Comparison of ENCODE assay signal across 8 mouse cellular contexts in the genomic region with DNA sequence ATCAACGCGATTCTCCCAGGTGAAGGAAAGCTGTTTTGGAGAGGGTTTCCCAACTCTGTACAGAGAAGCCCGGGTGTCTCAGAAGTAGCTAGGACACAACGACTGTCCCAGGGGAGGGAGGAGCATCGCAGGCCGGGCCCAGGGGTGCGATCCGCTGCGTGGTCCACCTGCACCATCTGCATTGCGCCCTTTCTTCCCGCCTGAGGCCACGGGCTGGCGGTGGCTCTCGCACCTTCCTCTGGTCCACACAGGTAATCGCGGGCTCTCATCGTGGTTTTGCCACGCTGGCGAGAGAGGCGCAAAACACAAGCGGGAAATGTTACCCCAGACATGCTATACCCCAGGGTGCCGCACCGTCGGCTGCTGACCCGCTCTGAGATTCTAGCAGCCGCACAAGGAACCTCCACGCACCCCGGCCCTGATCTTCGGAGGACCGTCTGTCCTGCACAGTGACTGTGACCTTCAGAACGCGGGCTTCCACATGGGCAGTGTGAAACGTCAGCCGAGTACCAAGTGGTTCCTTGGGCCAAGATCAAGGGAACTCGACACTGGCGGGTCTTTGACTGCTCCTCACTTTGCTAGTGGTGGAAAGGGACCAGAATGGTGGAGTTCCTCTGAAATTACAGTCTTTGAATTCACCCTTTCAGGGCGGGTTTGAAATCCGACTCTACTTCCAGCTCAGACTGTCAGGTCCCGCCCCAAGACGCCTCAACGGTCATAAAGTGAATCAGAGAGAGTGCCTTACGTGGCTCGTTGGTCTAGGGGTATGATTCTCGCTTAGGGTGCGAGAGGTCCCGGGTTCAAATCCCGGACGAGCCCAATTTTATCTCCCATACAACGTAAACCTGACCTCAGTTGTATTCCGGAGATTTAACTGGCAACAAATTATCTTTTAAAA. TPM values are rescaled to one million over a fixed set of nuclear protein-coding genes. Genes with fewer than 3 reads are reported as not detected.
DNase-seq lines count a peak whose midpoint lies in the region; ATAC-seq lines count a peak whose summit lies in the region.

No protein-coding gene starts in this region.

- intact Hi-C loops in gastrocnemius, postnatal 36 days (cut with DNase I): no loop called here

- peak; percentile 46 to 49 for DNase-seq in left cerebral cortex, adult 18-20 months (ENCODE audit: low spot score in 2 of 2)
- no peak for DNase-seq in left cerebral cortex, adult 11 months (ENCODE audit: low spot score)
- peak; percentile 78 for DNase-seq in embryo, embryonic 11.5 days (ENCODE audit: low read depth, low spot score)
- peak; percentile 52 to 68 for DNase-seq in gastrocnemius, postnatal 36 days
- peak; percentile 99 for DNase-seq in intestine, embryonic 14.5 days (ENCODE audit: low spot score)
- peak; percentile 73 to 82 for DNase-seq in spleen, adult 18-20 months

- 1% methylated on average over 46 of the region's 50 CpGs for WGBS in intestine, embryonic 14.5 days
- WGBS in limb, embryonic 12.5 days: under 1% methylated on average over 50 of the region's 50 CpGs
- WGBS in midbrain, embryonic 12.5 days: under 1% methylated on average over 50 of the region's 50 CpGs

- H3K4me2 ChIP-seq in intestine, embryonic 14.5 days (ENCODE audit: low read length): peak overlapping the region; percentile 73
- peak overlapping the region; percentile 80 for H3K4me2 ChIP-seq in limb, embryonic 12.5 days
- H3K4me2 ChIP-seq in midbrain, embryonic 12.5 days (replicated peaks): peak overlapping the region; percentile 55

- 0 out of 2 replicates have a peak, but pooled peaks cover 3% of the 10 kb centered on the region for H3K4me1 ChIP-seq in intestine, embryonic 14.5 days (replicated peaks; ENCODE audit: control insufficient read depth, insufficient read depth, low read length)
- H3K4me1 ChIP-seq in limb, embryonic 12.5 days (replicated peaks): no peaks in the 10 kb centered on the region; the same call in 1 of the 2 replicates
- H3K4me1 ChIP-seq in midbrain, embryonic 12.5 days: peaks cover 9% of the 10 kb centered on the region; the same call in 1 of the 2 replicates

- H3K9ac ChIP-seq in intestine, embryonic 14.5 days (ENCODE audit: low read length): peak overlapping the region; percentile 58
- peak overlapping the region; percentile 62 for H3K9ac ChIP-seq in limb, embryonic 12.5 days (replicated peaks)
- peak overlapping the region; percentile 37; the same call in 1 of the 2 replicates for H3K9ac ChIP-seq in midbrain, embryonic 12.5 days (replicated peaks)

- no peaks in the 10 kb centered on the region for H3K36me3 ChIP-seq in intestine, embryonic 14.5 days (ENCODE audit: control insufficient read depth, insufficient read depth, low read length)
- H3K36me3 ChIP-seq in limb, embryonic 12.5 days: no peaks in the 10 kb centered on the region
- no peaks in the 10 kb centered on the region for H3K36me3 ChIP-seq in midbrain, embryonic 12.5 days

- no peaks in the 10 kb centered on the region for H3K27me3 ChIP-seq in intestine, embryonic 14.5 days (replicated peaks; ENCODE audit: control insufficient read depth, insufficient read depth, low read length)
- peaks cover 7% of the 10 kb centered on the region; the same call in 1 of the 2 replicates for H3K27me3 ChIP-seq in limb, embryonic 12.5 days
- peaks cover 61% of the 10 kb centered on the region for H3K27me3 ChIP-seq in midbrain, embryonic 12.5 days

- peak overlapping the region; percentile 60 for H3K4me3 ChIP-seq in intestine, embryonic 14.5 days (ENCODE audit: low read depth, low read length)
- peak overlapping the region; percentile 58 for H3K4me3 ChIP-seq in limb, embryonic 12.5 days (replicated peaks)
- H3K4me3 ChIP-seq in midbrain, embryonic 12.5 days: peak overlapping the region; percentile 46

- H3K27ac ChIP-seq in intestine, embryonic 14.5 days (ENCODE audit: low read depth): peak overlapping the region; percentile 65
- peak overlapping the region; percentile 62 for H3K27ac ChIP-seq in limb, embryonic 12.5 days
- H3K27ac ChIP-seq in midbrain, embryonic 12.5 days (replicated peaks): no peak overlapping the region

- peak; percentile 82 for ATAC-seq in intestine, embryonic 14.5 days (replicated peaks; ENCODE audit: low FRiP score, low TSS enrichment, low read depth)
- peak; percentile 67 for ATAC-seq in limb, embryonic 12.5 days (ENCODE audit: insufficient number of reproducible peaks, insufficient read depth, low FRiP score, low TSS enrichment, low read depth)
- ATAC-seq in midbrain, embryonic 12.5 days (ENCODE audit: low FRiP score, low read depth): peak; percentile 57

- no peaks in the 10 kb centered on the region for H3K9me3 ChIP-seq in intestine, embryonic 14.5 days (ENCODE audit: control insufficient read depth, low read length)
- no peaks in the 10 kb centered on the region for H3K9me3 ChIP-seq in limb, embryonic 12.5 days
- no peaks in the 10 kb centered on the region for H3K9me3 ChIP-seq in midbrain, embryonic 12.5 days

RNA-seq across cellular contexts. Expression of gene Elf2, which starts 18.4 kb away (rescaled TPM):
- 10 to 100 TPM; 58.3 to 60.2 TPM for total RNA-seq in left cerebral cortex, adult 18-20 months (2021)
- 10 to 100 TPM; 48.9 to 49.7 TPM for total RNA-seq in gastrocnemius, postnatal 36 days (2021)
- 57.4 and 65.1 TPM in 2 replicates for polyA plus RNA-seq in intestine, embryonic 14.5 days (2014; fragmentation: Nextera tagmentation; extraction: Ambion mirVana)
- 56.6 and 59.3 TPM in 2 replicates for polyA plus RNA-seq in limb, embryonic 12.5 days (2016; fragmentation: Nextera tagmentation; extraction: Ambion mirVana)
- 38.3 and 50.1 TPM in 2 replicates for polyA plus RNA-seq in midbrain, embryonic 12.5 days (2016; fragmentation: Nextera tagmentation; extraction: Ambion mirVana)

RNA-seq across cellular contexts. Expression of gene Mgarp, which starts 37.6 kb away (rescaled TPM):
- not detected for total RNA-seq in left cerebral cortex, adult 18-20 months (2021)
- total RNA-seq in gastrocnemius, postnatal 36 days (2021): under 1 TPM; 0.20 to 0.27 TPM
- 4.6 and 4.8 TPM in 2 replicates for polyA plus RNA-seq in intestine, embryonic 14.5 days (2014; fragmentation: Nextera tagmentation; extraction: Ambion mirVana)
- polyA plus RNA-seq in limb, embryonic 12.5 days (2016; fragmentation: Nextera tagmentation; extraction: Ambion mirVana): 3.8 and 4.8 TPM in 2 replicates
- 11.7 and 19.2 TPM in 2 replicates for polyA plus RNA-seq in midbrain, embryonic 12.5 days (2016; fragmentation: Nextera tagmentation; extraction: Ambion mirVana)

RNA-seq across cellular contexts. Expression of gene Ndufc1, which starts 49.9 kb away (rescaled TPM):
- total RNA-seq in left cerebral cortex, adult 18-20 months (2021): 100 to 1,000 TPM; 283 to 337 TPM
- total RNA-seq in gastrocnemius, postnatal 36 days (2021): 1,000 to 10,000 TPM; 1,029 to 1,117 TPM
- 751 and 824 TPM in 2 replicates for polyA plus RNA-seq in intestine, embryonic 14.5 days (2014; fragmentation: Nextera tagmentation; extraction: Ambion mirVana)
- polyA plus RNA-seq in limb, embryonic 12.5 days (2016; fragmentation: Nextera tagmentation; extraction: Ambion mirVana): 737 and 751 TPM in 2 replicates
- polyA plus RNA-seq in midbrain, embryonic 12.5 days (2016; fragmentation: Nextera tagmentation; extraction: Ambion mirVana): 707 and 785 TPM in 2 replicates

RNA-seq across cellular contexts. Expression of gene Naa15, which starts 56.0 kb away (rescaled TPM):
- total RNA-seq in left cerebral cortex, adult 18-20 months (2021): 10 to 100 TPM; 41.6 to 51.3 TPM
- total RNA-seq in gastrocnemius, postnatal 36 days (2021): 10 to 100 TPM; 41.0 to 41.6 TPM
- polyA plus RNA-seq in intestine, embryonic 14.5 days (2014; fragmentation: Nextera tagmentation; extraction: Ambion mirVana): 37.3 and 42.1 TPM in 2 replicates
- 60.5 and 60.6 TPM in 2 replicates for polyA plus RNA-seq in limb, embryonic 12.5 days (2016; fragmentation: Nextera tagmentation; extraction: Ambion mirVana)
- polyA plus RNA-seq in midbrain, embryonic 12.5 days (2016; fragmentation: Nextera tagmentation; extraction: Ambion mirVana): 70.7 and 75.8 TPM in 2 replicates
